Mouse (Mus musculus): ENCODE data around the gene Smim8. TPM values are rescaled to one million over a fixed set of nuclear protein-coding genes. Genes with fewer than 3 reads are reported as not detected.
A peak's percentile ranks its signal among the peaks of the same experiment; 100 is the strongest.
"Not testable (repeated sequence)": the region's sequence is repeated elsewhere in the genome, so short reads cannot be mapped to it uniquely, and the experiment has no call there.

Smim8 gene
- polyA plus RNA-seq, 1 experiment from 2014 or later, result 48.8 TPM

DNA sequence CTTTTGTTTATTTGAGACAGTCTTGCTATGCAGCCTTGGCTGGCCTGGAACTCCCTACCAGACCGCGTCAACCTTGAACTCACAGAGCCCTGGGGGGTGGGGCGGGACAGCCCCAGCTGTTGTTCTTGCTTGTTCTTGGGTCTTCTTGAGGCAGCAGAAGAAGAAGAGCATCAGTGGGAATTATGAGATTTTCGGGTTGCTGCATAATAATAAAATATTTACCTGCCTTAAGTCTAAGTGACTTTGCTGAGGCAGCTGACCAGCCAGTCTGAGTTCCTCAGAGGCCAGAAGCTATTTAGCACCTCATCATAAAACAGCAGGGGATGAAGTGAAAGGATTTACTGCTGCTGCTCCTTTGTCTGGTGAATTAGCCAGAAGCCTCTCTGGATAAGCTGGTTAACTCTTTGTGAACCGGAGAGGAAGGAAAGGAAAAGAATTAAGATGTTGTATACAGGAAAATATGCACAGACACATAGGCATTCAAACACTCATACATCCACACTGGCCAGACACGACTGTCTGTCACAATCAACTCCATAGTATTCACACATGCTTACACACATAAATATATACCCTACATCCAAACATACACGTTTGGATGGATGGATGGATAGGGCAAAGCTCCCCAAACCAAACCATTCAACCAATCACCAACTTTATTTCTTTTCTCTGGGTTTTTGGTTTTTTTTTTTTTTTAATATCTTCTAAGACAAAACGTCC lies 6.4 kb downstream of the Smim8 start:
- ATAC-seq (ENCODE audit: insufficient number of reproducible peaks, insufficient read depth, low FRiP score, low TSS enrichment), result no peak
- no peak overlapping the region for H3K27ac ChIP-seq

DNA sequence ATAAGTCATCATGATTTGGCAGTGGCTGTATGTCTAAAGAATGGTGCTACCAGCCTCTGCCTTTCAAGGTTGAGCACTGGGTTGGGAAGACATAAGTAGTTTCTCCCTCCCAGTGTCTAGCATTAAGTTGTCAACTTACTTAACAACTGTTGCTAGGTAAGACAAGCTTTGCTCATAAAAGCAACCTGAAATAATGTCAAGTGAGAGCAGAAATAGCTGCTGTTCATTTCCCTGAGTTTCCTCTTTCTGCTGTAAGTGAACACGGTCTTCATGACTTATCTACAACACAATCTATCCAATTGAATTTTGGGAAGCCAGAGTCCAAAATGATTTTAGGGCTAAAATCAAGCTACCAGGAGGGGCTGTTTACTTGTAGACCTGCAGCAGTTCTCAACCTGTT lies 22.1 kb downstream of the Smim8 start, which contains the start of gene Gm136:
Gene Gm136, minus strand, starts transcription at position 101 of the 400 bp plus-strand sequence.
- H3K4me3 ChIP-seq, result no peak within 1 kb of the TSS
- H3K36me3 ChIP-seq, result no peaks in the 10 kb centered on the region
- WGBS, result 90% methylated on average over 1 of the region's 1 CpGs
- H3K4me2 ChIP-seq (replicated peaks), result no peak within 1 kb of the TSS
- no peaks in the 10 kb centered on the region for H3K4me1 ChIP-seq
- no peak for ATAC-seq (ENCODE audit: insufficient number of reproducible peaks, insufficient read depth, low FRiP score, low TSS enrichment)
- H3K9ac ChIP-seq, result no peak within 1 kb of the TSS
- no peaks in the 10 kb centered on the region for H3K9me3 ChIP-seq
- no peaks in the 10 kb centered on the region for H3K27me3 ChIP-seq
- no peak within 1 kb of the TSS for H3K27ac ChIP-seq

More for the DNA sequence above, 6.4 kb downstream of the Smim8 start:
- H3K36me3 ChIP-seq, result 0 out of 2 replicates have a peak, but pooled peaks cover 9% of the 10 kb centered on the region
- H3K4me2 ChIP-seq (replicated peaks), result no peak overlapping the region
- WGBS, result 18% methylated on average over 8 of the region's 8 CpGs
- no peak overlapping the region for H3K4me3 ChIP-seq
- no peaks in the 10 kb centered on the region for H3K27me3 ChIP-seq
- no peaks in the 10 kb centered on the region for H3K4me1 ChIP-seq
- H3K9me3 ChIP-seq, result no peaks in the 10 kb centered on the region
- H3K9ac ChIP-seq, result no peak overlapping the region

DNA sequence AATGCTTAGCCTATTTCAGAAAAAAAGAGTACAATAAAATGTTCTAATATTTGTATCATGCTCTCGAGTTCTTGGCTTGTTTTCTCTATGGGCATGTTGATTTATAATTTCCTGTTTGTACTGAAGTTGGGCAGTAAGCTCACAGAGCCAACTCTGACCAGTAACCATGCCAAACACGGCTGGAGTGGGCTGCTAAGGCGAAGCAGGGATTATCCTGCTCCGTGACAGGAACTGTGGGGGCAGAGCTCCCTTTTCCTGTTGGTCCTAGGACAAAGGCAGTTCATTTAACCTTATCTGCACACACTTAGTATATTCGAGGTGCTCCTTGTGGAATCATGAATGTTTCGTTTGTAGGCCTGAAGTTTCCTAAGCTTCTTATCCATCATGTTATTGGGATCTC lies 29.0 kb downstream of the Smim8 start:
- Histone ChIP-seq H3K4me3 (no peak overlapping the region), H3K9ac (no peak overlapping the region), H3K4me2 (replicated peaks) (no peak overlapping the region), H3K27ac (no peak overlapping the region), H3K4me1 (no peaks in the 10 kb centered on the region), H3K9me3 (no peaks in the 10 kb centered on the region), H3K27me3 (no peaks in the 10 kb centered on the region), H3K36me3 (no peaks in the 10 kb centered on the region)
- 55% methylated on average over 6 of the region's 6 CpGs for WGBS
- no peak for ATAC-seq (ENCODE audit: insufficient number of reproducible peaks, insufficient read depth, low FRiP score, low TSS enrichment)

DNA sequence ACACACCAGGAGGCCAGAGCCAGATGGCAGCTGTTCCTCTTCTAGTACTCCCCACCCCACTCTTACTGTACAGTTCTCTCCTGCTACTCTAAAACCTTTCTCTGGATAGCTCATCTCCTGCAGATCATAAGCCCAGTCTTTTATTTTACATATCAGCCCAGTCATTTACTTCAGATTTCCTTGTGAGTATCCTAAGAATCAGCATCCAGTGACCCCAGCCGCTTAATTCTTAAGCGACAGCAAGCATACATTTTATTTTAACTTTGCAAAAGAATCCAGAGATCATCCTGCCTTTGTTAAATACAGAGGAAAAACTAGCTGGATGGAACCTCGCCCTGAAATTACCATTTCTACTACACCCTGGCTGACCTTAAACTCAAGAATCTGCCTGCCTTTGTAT lies 43.8 kb downstream of the Smim8 start:
- Histone ChIP-seq H3K36me3 (no peaks in the 10 kb centered on the region), H3K4me1 (no peaks in the 10 kb centered on the region), H3K9me3 (no peaks in the 10 kb centered on the region), H3K4me2 (replicated peaks) (no peak overlapping the region), H3K9ac (no peak overlapping the region), H3K4me3 (no peak overlapping the region), H3K27ac (no peak overlapping the region), H3K27me3 (no peaks in the 10 kb centered on the region)
- ATAC-seq (ENCODE audit: insufficient number of reproducible peaks, insufficient read depth, low FRiP score, low TSS enrichment), result no peak
- WGBS, result 76% methylated on average over 3 of the region's 3 CpGs

DNA sequence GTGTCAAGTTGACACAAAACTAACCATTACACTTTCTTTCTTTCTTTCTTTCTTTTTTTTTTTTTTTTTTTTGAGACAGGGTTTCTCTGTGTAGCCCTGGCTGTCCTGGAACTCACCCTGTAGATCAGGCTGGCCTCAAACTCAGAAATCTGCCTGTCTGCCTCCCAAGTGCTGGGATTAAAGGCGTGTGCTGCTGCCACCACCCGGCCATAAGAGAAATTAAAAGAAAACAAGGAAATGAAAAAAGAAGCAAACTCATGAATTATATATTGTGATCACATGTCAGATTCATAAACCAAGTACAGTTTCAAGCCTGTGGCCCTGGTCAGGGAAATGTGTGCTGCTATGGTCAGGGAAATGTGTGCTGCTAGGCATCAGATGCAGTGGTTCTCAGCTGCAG lies 44.8 kb downstream of the Smim8 start:
- not testable (repeated sequence) for H3K4me2 ChIP-seq (replicated peaks); H3K27me3 ChIP-seq; H3K36me3 ChIP-seq; H3K4me3 ChIP-seq; H3K27ac ChIP-seq; H3K9me3 ChIP-seq; H3K4me1 ChIP-seq; H3K9ac ChIP-seq; ATAC-seq (ENCODE audit: insufficient number of reproducible peaks, insufficient read depth, low FRiP score, low TSS enrichment)
- 20% methylated on average over 2 of the region's 2 CpGs for WGBS

DNA sequence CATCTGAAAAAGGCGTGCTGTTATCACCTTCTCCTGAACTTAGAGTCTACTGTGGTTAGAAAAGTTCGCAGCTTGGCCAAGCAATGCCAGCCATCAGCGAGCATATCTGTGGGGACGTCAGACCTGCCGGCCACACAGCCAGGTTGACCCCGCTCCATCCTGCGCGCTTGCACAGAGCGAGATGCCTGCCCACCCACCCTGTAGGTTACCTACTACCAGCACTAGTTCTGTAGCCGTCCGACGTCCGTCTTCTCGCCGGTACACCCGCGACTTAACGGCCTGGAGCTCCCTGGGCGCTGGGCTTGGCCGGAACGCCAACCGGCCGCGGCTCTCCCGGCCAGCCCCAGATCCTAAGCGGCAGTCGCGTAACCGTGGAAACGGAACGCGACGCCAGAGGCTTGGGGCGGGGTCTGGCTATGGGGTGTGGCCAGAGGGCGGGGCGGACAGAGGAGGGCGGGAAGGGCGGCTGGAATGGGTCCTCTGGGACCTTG lies 48.3 kb downstream of the Smim8 start, which contains the start of gene Cfap206:
Gene Cfap206, minus strand, starts transcription at position 356 of the 491 bp plus-strand sequence.
- Histone ChIP-seq H3K4me1 (no peaks in the 10 kb centered on the region), H3K4me3 (peak within 1 kb of the TSS; percentile 42), H3K36me3 (no peaks in the 10 kb centered on the region), H3K27me3 (no peaks in the 10 kb centered on the region), H3K27ac (no peak within 1 kb of the TSS), H3K9ac (peak within 1 kb of the TSS; percentile 20; the same call in 1 of the 2 replicates), H3K4me2 (replicated peaks) (peak within 1 kb of the TSS; percentile 73), H3K9me3 (no peaks in the 10 kb centered on the region)
- under 1% methylated on average over 38 of the region's 38 CpGs for WGBS
- peak; percentile 92 for ATAC-seq (ENCODE audit: insufficient number of reproducible peaks, insufficient read depth, low FRiP score, low TSS enrichment)

DNA sequence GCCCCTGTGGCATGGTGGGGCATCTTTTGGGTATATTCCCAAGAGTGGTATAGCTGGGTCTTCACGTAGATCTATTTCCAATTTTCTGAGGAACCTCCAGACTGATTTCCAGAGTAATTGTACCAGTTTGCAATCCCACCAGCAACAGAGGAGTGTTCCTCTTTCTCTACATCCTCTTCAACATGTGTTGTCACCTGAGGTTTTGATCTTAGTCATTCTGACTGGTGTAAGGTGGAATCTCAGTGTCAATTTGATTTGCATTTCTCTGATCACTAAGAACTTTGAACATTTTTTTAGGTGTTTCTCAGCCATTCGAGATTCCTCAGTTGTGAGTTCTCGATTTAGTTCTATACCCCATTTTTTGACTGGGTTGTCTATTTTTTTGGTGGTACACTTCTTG lies 52.5 kb downstream of the Smim8 start:
- not testable (repeated sequence) for H3K4me3 ChIP-seq; H3K4me2 ChIP-seq (replicated peaks); H3K27ac ChIP-seq; H3K4me1 ChIP-seq; H3K27me3 ChIP-seq; ATAC-seq (ENCODE audit: insufficient number of reproducible peaks, insufficient read depth, low FRiP score, low TSS enrichment); H3K9ac ChIP-seq; H3K36me3 ChIP-seq; H3K9me3 ChIP-seq
- 89% methylated on average over 3 of the region's 3 CpGs for WGBS

DNA sequence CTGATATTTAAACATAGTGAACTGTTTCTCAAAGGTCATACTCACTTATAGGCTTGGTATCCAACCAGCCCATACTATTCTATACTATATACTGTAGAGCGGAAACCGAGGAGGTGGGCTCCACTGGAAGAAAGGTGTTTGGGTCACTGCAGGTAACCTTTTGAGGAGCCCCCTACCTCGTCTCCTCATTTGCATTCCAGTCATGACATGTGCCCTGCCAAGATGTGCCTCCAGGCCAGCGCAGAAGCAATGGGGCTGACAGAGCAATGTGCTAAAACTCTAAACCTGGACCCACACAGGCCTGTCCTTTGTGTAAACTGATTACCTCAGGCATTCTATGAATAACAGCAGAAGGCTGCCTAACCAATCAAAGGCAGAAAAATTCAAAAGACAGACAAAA lies 53.9 kb downstream of the Smim8 start:
- H3K9me3 ChIP-seq, result no peaks in the 10 kb centered on the region
- no peak for ATAC-seq (ENCODE audit: insufficient number of reproducible peaks, insufficient read depth, low FRiP score, low TSS enrichment)
- 56% methylated on average over 4 of the region's 4 CpGs for WGBS
- H3K4me1 ChIP-seq, result no peaks in the 10 kb centered on the region
- H3K36me3 ChIP-seq, result no peaks in the 10 kb centered on the region
- H3K4me2 ChIP-seq (replicated peaks), result no peak overlapping the region
- no peak overlapping the region for H3K4me3 ChIP-seq
- no peaks in the 10 kb centered on the region for H3K27me3 ChIP-seq
- H3K27ac ChIP-seq, result no peak overlapping the region
- no peak overlapping the region for H3K9ac ChIP-seq

DNA sequence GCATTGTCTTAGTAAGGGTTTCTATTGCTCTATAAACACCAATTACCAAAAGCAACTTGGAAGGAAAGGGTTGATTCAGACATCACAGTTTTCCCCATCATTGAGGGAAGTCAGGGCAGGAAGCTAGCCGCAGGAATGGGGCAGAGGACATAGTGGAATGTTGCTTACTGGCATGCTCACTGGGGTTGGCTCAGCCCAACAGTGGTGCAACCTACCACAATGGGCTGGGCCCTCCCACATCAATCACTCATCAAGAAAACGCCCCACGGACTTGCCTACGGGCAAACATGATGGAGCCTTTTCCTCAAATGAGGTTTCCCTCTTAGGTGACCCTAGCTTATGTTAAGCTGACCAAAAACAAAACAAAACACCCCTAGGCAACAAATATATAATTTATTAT lies 55.0 kb downstream of the Smim8 start:
- Histone ChIP-seq H3K4me2 (replicated peaks) (no peak overlapping the region), H3K9ac (no peak overlapping the region), H3K27ac (no peak overlapping the region), H3K4me1 (no peaks in the 10 kb centered on the region), H3K4me3 (no peak overlapping the region), H3K27me3 (no peaks in the 10 kb centered on the region), H3K9me3 (no peaks in the 10 kb centered on the region), H3K36me3 (no peaks in the 10 kb centered on the region)
- ATAC-seq (ENCODE audit: insufficient number of reproducible peaks, insufficient read depth, low FRiP score, low TSS enrichment), result no peak
- WGBS, result 64% methylated on average over 4 of the region's 4 CpGs

DNA sequence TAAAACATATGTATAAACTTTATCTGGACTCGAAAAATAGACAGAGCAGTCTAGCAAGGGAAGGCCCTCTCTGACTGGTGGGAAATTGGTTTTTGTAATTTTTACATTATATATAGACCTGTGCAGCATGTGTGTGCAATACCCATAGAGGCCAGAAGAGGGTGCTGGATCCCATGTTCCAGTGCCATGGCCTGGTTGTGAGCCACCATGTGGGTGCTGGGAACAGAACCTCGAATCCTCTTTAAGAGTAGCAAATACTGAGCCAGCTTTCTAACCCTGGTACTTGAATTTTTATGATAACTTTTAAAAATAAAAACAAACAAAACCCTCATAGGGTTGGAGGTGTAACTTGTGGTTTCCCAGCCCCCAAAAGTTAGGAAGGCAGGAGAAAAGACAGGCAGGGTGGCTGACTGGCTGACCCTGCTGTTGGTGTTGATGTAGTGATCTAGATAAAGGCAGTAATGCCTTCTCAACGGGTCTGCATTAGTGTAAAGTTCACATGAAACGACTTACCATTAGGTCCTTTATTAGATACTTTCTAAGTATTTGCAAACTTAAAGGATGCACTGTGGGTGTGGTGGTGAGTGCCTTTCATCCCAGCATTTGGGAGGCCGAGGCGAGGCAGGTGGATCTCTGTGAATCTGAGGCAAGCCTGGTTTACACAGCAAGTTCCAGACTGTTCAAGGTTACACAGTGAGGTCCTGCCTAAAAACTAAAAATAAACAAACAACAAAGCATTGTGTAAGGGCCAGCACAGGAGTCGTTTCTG lies 57.9 kb downstream of the Smim8 start:
- Histone ChIP-seq H3K9me3 (no peaks in the 10 kb centered on the region), H3K4me2 (replicated peaks) (no peak overlapping the region), H3K27me3 (no peaks in the 10 kb centered on the region), H3K4me3 (no peak overlapping the region), H3K36me3 (no peaks in the 10 kb centered on the region), H3K9ac (no peak overlapping the region), H3K4me1 (no peaks in the 10 kb centered on the region), H3K27ac (no peak overlapping the region)
- ATAC-seq (ENCODE audit: insufficient number of reproducible peaks, insufficient read depth, low FRiP score, low TSS enrichment), result no peak
- 86% methylated on average over 7 of the region's 7 CpGs for WGBS

DNA sequence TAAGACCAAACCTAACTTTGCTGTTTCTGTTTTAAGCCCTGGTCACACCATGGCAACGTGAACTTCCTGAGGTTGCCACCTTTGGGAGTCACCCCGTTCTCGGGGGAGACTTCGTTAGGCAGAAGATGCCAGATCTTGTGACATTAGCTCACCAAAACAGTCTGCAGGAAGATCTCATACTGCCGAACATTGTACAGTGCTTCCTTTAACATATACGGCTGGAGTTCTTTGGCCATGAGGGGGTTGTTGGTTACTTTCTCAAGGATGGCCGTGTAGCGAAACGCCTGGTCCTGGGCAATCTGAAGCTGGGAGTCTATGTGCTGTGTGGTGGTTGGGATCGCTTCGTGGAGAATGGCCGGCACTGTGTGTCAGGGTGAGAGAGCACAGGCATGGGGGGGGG lies 58.8 kb downstream of the Smim8 start:
- WGBS, result 94% methylated on average over 12 of the region's 12 CpGs

More for the DNA sequence above, 58.8 kb downstream of the Smim8 start:
- Histone ChIP-seq H3K9me3 (no peaks in the 10 kb centered on the region), H3K4me1 (no peaks in the 10 kb centered on the region), H3K9ac (no peak overlapping the region), H3K4me3 (no peak overlapping the region), H3K27ac (no peak overlapping the region), H3K4me2 (replicated peaks) (no peak overlapping the region), H3K36me3 (no peaks in the 10 kb centered on the region), H3K27me3 (no peaks in the 10 kb centered on the region)
- ATAC-seq (ENCODE audit: insufficient number of reproducible peaks, insufficient read depth, low FRiP score, low TSS enrichment), result no peak
